Mouse (Mus musculus): Measurements from ENCODE around the gene Ldb2. TPM values are rescaled to one million over a fixed set of nuclear protein-coding genes. Genes with fewer than 3 reads are reported as not detected.

Gene Ldb2
- total RNA-seq, 2 experiments from 2014 or later = 5.7 to 8.0 TPM

- intact Hi-C loops (cut with DNase I) = no loop called here
- DNase-seq = no peak
These were observed 224.8 kb downstream of the Ldb2 start for GRCm38 (mm10) chr5:44574681-44575080.

- no peak for DNase-seq
- intact Hi-C loops (cut with DNase I) = no loop called here
These were observed 245.6 kb downstream of the Ldb2 start for GRCm38 (mm10) chr5:44553765-44554352.

GRCm38 (mm10) chr5:44553155-44553554 is 246.3 kb downstream of the Ldb2 start:
- intact Hi-C loops (cut with DNase I) = no loop called here
- no peak for DNase-seq

- intact Hi-C loops (cut with DNase I) = no loop called here
- peak in 1 of 2 experiments; percentile 3 for DNase-seq
These were observed 247.4 kb downstream of the Ldb2 start for GRCm38 (mm10) chr5:44552121-44552520.

- DNase-seq = no peak
- intact Hi-C loops (cut with DNase I) = no loop called here
These were observed 251.0 kb downstream of the Ldb2 start for GRCm38 (mm10) chr5:44548468-44548867.

GRCm38 (mm10) chr5:44543472-44544132 is 255.9 kb downstream of the Ldb2 start:
- no peak for DNase-seq
- intact Hi-C loops (cut with DNase I) = no loop called here

- intact Hi-C loops (cut with DNase I) = no loop called here
- DNase-seq = no peak
These were observed 257.7 kb downstream of the Ldb2 start for GRCm38 (mm10) chr5:44541748-44542147.

GRCm38 (mm10) chr5:44538687-44539086 is 260.8 kb downstream of the Ldb2 start:
- DNase-seq = no peak
- intact Hi-C loops (cut with DNase I) = no loop called here

- intact Hi-C loops (cut with DNase I) = no loop called here
- peak; percentile 11 to 52 for DNase-seq
These were observed 261.5 kb downstream of the Ldb2 start for GRCm38 (mm10) chr5:44538000-44538395.

- DNase-seq = no peak
- intact Hi-C loops (cut with DNase I) = no loop called here
These were observed 262.0 kb downstream of the Ldb2 start for GRCm38 (mm10) chr5:44537316-44537999.

GRCm38 (mm10) chr5:44529466-44529865 is 270.0 kb downstream of the Ldb2 start:
- intact Hi-C loops (cut with DNase I) = no loop called here
- DNase-seq = no peak

- intact Hi-C loops (cut with DNase I) = no loop called here
These were observed 270.5 kb downstream of the Ldb2 start for GRCm38 (mm10) chr5:44529001-44529400.

GRCm38 (mm10) chr5:44505221-44505620 is 294.3 kb downstream of the Ldb2 start:
- no peak for DNase-seq
- intact Hi-C loops (cut with DNase I) = no loop called here

More at GRCm38 (mm10) chr5:44529001-44529400, 270.5 kb downstream of the Ldb2 start:
- DNase-seq = no peak

GRCm38 (mm10) chr5:44504786-44505185 is 294.7 kb downstream of the Ldb2 start:
- no peak for DNase-seq
- intact Hi-C loops (cut with DNase I) = no loop called here

GRCm38 (mm10) chr5:44498229-44498628 is 301.3 kb downstream of the Ldb2 start:
- intact Hi-C loops (cut with DNase I) = loop anchor here (5.0 kb wide), 1 partner anchor 209 kb away; no protein-coding TSS in a partner anchor

GRCm38 (mm10) chr5:44496854-44497253 is 302.6 kb downstream of the Ldb2 start:
- intact Hi-C loops (cut with DNase I) = loop anchor here (5.0 kb wide), 1 partner anchor 210 kb away; no protein-coding TSS in a partner anchor

More at GRCm38 (mm10) chr5:44498229-44498628, 301.3 kb downstream of the Ldb2 start:
- no peak for DNase-seq

GRCm38 (mm10) chr5:44495092-44495491 is 304.4 kb downstream of the Ldb2 start:
- intact Hi-C loops (cut with DNase I) = loop anchor here (5.0 kb wide), 1 partner anchor 212 kb away; no protein-coding TSS in a partner anchor
- DNase-seq = peak; percentile 61 to 70

More at GRCm38 (mm10) chr5:44496854-44497253, 302.6 kb downstream of the Ldb2 start:
- DNase-seq = no peak

GRCm38 (mm10) chr5:44494133-44494532 is 305.3 kb downstream of the Ldb2 start:
- intact Hi-C loops (cut with DNase I) = loop anchor here (5.0 kb wide), 1 partner anchor 798 kb away; no protein-coding TSS in a partner anchor
- peak in 1 of 2 experiments; percentile 11 for DNase-seq

GRCm38 (mm10) chr5:44491526-44491925 is 308.0 kb downstream of the Ldb2 start:
- intact Hi-C loops (cut with DNase I) = loop anchor here (5.0 kb wide), 1 partner anchor 801 kb away; no protein-coding TSS in a partner anchor

GRCm38 (mm10) chr5:44490462-44490861 is 309.0 kb downstream of the Ldb2 start:
- intact Hi-C loops (cut with DNase I) = loop anchor here (5.0 kb wide), 1 partner anchor 802 kb away; no protein-coding TSS in a partner anchor

More at GRCm38 (mm10) chr5:44491526-44491925, 308.0 kb downstream of the Ldb2 start:
- DNase-seq = no peak

More at GRCm38 (mm10) chr5:44490462-44490861, 309.0 kb downstream of the Ldb2 start:
- DNase-seq = no peak
